Mouse (Mus musculus) layer of hippocampus, postnatal 25 days (tissue): Measurements from ENCODE around the gene Evi5l. TPM values are rescaled to one million over a fixed set of nuclear protein-coding genes. Genes with fewer than 3 reads are reported as not detected.

ENCODE experiments used
- DNase-seq, 2 experiments: peaks; one replicate each; pipeline ENCODE4 v3.0.0; 2022; ENCODE audit warnings: mixed read lengths in 2 of 2, low spot score in 1 of 2; ENCODE audit errors: extremely low spot score in 1 of 2
- total RNA-seq, 2 experiments: library from RNA; stranded (reverse); gene quantifications; 2 replicates each; pipeline ENCODE4 v1.2.3; 2021

The Evi5l gene
- 100 to 1,000 TPM in 1 of 2 experiments, 10 to 100 TPM in 1; 98.2 to 110 TPM for total RNA-seq

GRCm38 (mm10) chr8:4165852-4166751 is at the start of gene Evi5l:
Evi5l (plus strand) TSS chr8:4166567.
- peak; percentile 97 for DNase-seq

DNA sequence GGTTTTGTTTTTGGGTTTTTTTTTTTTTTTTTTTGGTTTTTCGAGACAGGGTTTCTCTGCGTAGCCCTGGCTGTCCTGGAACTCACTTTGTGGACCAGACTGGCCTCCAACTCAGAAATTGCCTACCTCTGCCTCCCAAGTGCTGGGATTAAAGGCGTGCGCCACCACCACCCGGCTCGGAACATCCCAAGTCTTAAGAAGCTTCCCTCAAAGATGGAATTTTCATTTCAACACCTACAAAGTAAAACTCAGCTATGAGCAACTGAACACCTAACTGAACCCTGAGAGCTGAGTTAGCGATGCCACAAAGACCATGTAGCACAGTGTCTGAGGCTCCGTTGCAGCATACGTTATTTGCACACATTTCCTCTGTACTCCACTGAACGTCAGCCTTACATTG is 32.6 kb upstream of the Evi5l start, which contains the start of gene Cd209g:
Cd209g (plus strand) TSS at position 301 of the 400 bp plus-strand sequence.
- DNase-seq: no peak

DNA sequence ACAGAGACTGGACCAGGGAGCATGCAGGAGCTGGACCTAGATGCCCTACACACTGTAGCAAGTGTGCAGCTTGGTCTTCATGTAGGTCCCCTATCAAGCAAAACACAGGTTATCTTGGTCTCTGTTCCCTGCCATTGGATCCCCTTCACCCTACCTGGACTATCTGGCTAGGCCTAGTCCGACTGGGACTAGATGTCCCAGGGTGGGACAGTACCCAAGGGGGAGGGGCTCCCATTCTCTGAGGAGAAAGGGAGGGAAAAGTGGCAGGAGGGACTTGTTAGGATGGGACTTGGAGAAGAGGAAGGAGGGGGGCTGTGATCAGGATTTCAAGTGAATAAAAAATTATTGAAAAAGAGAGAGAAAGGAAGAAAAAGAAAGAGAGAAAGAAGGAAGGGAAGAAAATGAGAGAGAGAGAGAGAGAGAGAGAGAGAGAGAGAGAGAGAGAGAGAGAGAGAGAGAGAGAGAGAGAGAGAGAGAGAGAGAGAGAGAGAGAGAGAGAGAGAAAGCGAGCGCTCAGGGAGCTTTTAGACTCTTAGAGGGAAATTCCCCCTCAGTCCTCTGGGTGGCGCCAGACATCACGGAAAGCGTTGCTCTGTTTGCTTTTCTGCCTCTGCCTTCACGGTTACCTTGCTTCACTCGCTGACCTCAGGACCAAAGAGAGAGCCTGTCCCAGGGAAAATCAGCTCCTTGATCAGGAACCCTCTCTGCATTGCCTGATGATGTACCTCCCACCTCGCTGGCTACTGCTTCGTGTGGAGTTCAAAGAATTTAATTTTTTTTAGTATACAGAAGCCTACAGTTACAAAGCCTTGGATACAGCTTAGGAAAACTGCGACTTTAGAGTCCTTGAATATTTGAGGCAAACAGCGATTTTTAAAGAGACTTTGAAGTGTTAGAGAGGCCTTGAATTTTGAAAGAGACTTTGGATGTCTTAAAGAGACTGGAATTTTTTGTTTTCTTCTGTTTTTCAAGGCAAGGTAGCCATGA is 26.4 kb upstream of the Evi5l start:
- DNase-seq: peak; percentile 60 to 89

DNA sequence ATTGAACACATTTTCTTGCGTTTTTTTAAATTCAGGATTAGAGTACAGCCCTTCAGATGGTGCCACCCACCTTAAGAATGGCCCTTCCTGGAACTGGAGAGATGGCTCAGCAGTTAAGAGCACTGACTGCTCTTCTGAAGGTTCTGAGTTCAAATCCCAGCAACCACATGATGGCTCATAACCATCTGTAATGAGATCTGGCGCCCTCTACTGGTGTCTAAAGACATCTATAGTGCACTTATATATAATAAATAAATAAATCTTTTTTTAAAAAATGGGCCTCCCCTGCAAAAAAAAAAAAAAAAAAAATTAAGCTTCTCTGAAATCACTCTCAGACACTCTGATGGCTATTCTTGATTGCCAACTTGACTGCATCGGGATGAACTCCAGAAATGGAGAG is 24.6 kb upstream of the Evi5l start:
- DNase-seq: no peak

GRCm38 (mm10) chr8:4147272-4147671 is 19.1 kb upstream of the Evi5l start:
- DNase-seq: no peak

GRCm38 (mm10) chr8:4154878-4155277 is 11.5 kb upstream of the Evi5l start:
- DNase-seq: no peak

DNA sequence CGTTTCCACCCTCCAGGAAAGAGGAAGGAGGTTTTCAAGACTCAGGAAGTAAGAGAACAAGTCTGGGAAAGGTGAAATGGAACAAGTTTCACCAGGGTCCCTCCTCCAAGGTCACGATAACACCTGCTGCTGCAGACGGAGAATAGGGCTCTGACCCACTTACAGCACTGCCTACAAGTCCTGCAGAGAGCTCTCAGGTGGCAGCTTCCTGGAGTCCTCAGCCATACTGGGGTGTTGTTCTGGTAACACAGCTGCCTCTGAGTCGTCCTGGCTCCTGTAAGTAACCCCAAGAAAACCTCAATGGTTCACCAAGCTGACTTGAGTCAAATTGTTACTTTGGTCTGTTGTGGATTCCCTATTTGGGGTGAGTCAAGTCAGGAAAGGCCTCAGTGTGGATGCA is 3.6 kb upstream of the Evi5l start:
- DNase-seq: no peak

DNA sequence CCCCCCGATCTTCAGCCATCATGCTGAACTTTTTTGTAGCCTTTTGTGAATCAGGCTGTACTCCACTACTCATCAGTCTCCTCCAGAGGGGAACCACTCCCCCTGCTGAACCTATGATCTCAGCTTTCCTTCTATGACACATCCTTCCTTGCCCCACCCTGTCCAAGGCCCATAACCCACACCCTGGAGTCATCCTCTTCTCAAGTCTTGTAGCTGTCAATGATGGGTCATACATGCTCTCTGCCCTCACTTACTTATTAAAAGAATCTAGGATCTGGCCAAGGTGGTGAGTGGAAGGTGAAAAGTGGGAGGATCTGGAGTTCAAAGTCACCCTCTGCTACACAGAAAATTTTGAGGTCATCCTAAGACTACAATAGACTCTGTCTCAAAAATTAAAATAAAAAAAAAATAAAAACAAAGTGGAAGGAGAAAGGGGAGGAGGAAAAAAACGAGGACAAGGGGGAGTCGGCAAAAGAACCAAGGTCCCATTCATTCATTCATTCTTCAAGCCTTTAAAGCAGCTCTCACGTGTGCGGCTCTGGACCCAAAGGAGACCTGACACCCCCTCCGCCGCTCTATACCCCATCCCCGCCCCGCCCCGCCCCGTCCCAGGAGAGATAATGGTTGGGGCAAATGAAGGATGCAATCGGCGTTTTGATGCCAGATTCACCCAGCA is 1.1 kb upstream of the Evi5l start:
- no peak for DNase-seq

GRCm38 (mm10) chr8:4166881-4167525 is 636 bp downstream of the Evi5l start:
- DNase-seq: no peak

DNA sequence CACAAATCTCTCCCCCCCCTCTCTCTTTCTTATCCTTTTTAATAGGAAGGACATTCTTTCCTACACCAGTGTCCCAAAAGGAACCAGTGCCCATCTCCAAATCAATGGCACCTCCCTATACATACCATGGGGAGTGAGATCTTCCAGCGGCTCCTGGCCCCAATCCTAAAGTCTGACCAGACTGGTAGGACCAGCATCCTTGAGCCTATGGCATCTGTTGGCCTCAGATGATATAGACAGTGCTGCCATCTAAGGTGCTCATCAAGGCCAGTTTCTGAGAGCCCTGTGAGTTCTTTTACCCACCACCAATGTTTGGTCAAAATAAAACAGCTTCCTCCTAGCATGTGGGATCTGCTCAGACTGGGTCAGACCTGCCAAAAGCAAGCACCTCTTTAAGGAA is 1.6 kb downstream of the Evi5l start:
- no peak for DNase-seq

DNA sequence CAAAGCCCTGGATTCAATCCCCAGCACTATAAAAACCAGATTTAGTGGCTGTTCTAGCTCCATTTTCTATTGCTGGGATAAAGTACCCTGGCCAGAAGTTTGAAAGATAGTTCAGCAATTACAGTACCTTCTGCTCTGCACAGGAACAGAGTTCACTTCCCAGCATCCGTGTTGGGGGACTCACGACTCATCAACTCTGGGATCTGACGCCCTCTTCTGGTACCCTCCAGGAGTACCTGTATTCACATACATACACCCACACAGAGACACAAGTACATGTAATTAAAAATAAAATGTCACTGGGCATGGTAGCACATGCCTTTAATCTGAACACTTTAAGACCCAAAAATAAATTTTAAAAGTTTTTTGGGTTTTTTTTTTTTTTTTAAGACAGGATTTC is 6.1 kb downstream of the Evi5l start:
- no peak for DNase-seq

DNA sequence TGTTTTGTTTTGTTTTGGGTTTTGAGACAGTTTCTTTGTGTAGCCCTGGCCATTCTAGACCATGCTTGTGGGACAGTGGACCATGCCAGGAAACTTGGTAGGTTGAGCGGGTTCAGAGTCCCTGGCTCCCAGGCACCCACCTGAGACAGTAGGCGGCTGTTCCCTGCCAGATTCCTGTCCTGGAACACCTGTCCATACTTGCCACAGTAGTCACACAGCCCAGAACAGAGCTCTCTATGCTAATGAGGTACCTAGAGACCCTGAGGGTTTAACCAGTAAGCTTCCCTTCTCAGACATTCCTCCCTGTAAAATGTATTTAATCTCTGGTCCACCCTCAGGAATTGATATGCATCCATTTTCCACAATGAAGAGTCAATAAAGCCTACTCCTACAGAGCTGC is 7.7 kb downstream of the Evi5l start:
- DNase-seq: no peak

GRCm38 (mm10) chr8:4183409-4183808 is 17.0 kb downstream of the Evi5l start:
- DNase-seq: no peak

- no peak for DNase-seq
These were observed 19.8 kb downstream of the Evi5l start for GRCm38 (mm10) chr8:4186151-4186550.

- DNase-seq: no peak
These were observed 22.2 kb downstream of the Evi5l start for GRCm38 (mm10) chr8:4188605-4189004.

GRCm38 (mm10) chr8:4189031-4189722 is 22.8 kb downstream of the Evi5l start:
- no peak for DNase-seq

- peak in 1 of 2 experiments; percentile 26 for DNase-seq
These were observed 25.9 kb downstream of the Evi5l start for GRCm38 (mm10) chr8:4192305-4192704.

GRCm38 (mm10) chr8:4192807-4193587 is 26.6 kb downstream of the Evi5l start:
- DNase-seq: peak; percentile 90 to 96

GRCm38 (mm10) chr8:4193588-4193894 is 27.2 kb downstream of the Evi5l start:
- no peak for DNase-seq
